Mouse (Mus musculus): ENCODE results near the gene Gbf1.

DNA sequence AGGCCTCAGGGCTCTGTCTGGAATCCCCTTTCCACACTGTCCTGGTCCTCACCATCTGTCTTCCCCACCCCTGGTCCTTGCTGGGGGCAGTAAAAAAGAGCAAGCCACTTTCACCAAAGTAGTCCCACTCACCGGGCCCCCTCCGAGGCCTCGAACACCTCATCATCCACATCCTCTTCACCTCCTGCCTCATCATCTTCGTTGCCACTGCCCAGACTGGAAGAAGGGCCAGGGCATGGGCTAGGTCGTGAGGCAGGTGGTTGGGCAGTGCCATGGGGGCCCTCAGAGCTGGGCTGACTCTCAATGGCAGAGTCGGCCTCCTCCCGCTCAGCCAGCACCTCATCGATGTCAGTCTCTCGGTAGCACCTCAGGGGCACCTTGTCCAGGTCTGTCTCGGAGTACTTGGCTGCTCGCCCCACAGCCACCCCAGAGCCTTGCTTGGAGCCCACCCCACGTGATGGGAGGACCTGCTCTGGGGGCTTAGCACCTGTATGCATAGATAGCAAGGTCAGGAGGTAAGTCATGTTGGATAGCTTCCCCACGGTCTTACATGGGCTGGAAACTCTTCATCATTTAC is 170.8 kb downstream of the Gbf1 start:
- TF ChIP-seq GATA1 (IDR thresholded peaks at IDR 0.05; ENCODE audit: borderline replicate concordance, low read length): no peak
- TF ChIP-seq FLI1 (IDR thresholded peaks at IDR 0.05; ENCODE audit: low read length): no peak

All from megakaryocyte, embryonic 14.5 days (primary cell).